Mouse (Mus musculus) liver, embryonic 12.5 days (tissue): ENCODE measurements at regions not wholly inside any gene's neighbourhood (a gene's known extent, or its start where the extent isn't known, plus 50 kb on each side); places are given as distances from the start of the nearest gene placed in this dataset.
A peak's percentile ranks its signal among the peaks of the same experiment; 100 is the strongest.

Experiments used
- ATAC-seq: fragments of 200-750 bp; cut with Nextera tagmentation; 2 replicates; pipeline ENCODE4 v1.8.0; 2017; ENCODE audit warnings: moderate number of reproducible peaks, mild to moderate bottlenecking, moderate library complexity
- H3K27ac ChIP-seq: fragments of 300-500 bp; sonication (generic); 2 replicates; pipeline ENCODE4 v1.5.1; 2016; ENCODE audit warnings: mild to moderate bottlenecking
- H3K27me3 ChIP-seq: fragments of 300-500 bp; sonication (generic); replicated peaks from 2 replicates; pipeline ENCODE4 v1.6.1; 2016; ENCODE audit warnings: mild to moderate bottlenecking, moderate library complexity
- H3K36me3 ChIP-seq: fragments of 300-500 bp; sonication (generic); 2 replicates; pipeline ENCODE4 v1.6.1; 2016; ENCODE audit warnings: mild to moderate bottlenecking, moderate library complexity
- H3K4me1 ChIP-seq: fragments of 300-500 bp; sonication (generic); 2 replicates; pipeline ENCODE4 v1.6.1; 2016
- H3K4me2 ChIP-seq: fragments of 300-500 bp; sonication (generic); 2 replicates; pipeline ENCODE4 v1.6.1; 2016; ENCODE audit warnings: mild to moderate bottlenecking, moderate library complexity
- H3K4me3 ChIP-seq: fragments of 300-500 bp; sonication (generic); 2 replicates; pipeline ENCODE4 v1.5.1; 2016; ENCODE audit warnings: mild to moderate bottlenecking, moderate library complexity
- H3K9ac ChIP-seq: fragments of 300-500 bp; sonication (generic); 2 replicates; pipeline ENCODE4 v1.6.1; 2016; ENCODE audit warnings: mild to moderate bottlenecking, moderate library complexity
- H3K9me3 ChIP-seq: fragments of 300-500 bp; sonication (generic); replicated peaks from 2 replicates; pipeline ENCODE4 v1.6.1; 2016; ENCODE audit warnings: mild to moderate bottlenecking, moderate library complexity
- WGBS: fragments of 180-500 bp; shearing (Covaris S2); methylation state at CpG from one replicate; pipeline ENCODE4 v1.1.7; 2016; ENCODE audit not compliant: insufficient replicate concordance; 5-methylcytosine and 5-hydroxymethylcytosine counted together

DNA sequence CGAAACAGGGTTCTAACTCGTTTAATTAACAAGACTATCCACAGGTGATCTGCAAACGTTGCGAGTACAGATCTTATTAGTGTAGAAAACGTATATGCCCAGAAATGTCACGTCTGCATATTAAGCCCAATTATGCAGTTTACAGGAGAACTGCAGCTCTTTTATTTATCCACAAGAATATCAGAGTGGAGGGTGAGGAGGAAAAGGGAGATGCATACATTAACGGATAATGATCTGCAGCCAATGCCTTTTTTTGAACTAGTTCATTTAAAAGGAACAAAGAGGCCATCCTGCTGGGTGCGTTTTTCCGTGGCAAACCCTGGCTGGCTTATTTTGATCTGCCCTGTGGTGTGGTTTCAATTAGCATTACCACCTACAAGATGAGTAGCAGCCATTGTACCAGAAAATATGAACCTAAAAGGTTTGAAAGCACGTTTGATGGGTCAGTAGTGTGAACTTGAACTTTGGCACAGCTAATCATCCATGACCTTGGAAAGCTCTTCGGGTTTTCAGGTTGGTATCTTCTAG lies 511.1 kb downstream of the Nyap2 start:
- H3K9ac ChIP-seq: no peak overlapping the region
- ATAC-seq: no peak
- H3K27me3 ChIP-seq: no peaks in the 10 kb centered on the region
- H3K4me1 ChIP-seq: no peaks in the 10 kb centered on the region
- no peak overlapping the region for H3K4me2 ChIP-seq
- H3K27ac ChIP-seq: no peak overlapping the region
- H3K36me3 ChIP-seq: no peaks in the 10 kb centered on the region
- H3K9me3 ChIP-seq: no peaks in the 10 kb centered on the region
- 57% methylated on average over 11 of the region's 11 CpGs for WGBS
- no peak overlapping the region for H3K4me3 ChIP-seq

- Histone ChIP-seq H3K27ac (no peak overlapping the region), H3K4me1 (no peaks in the 10 kb centered on the region), H3K4me3 (no peak overlapping the region), H3K9ac (no peak overlapping the region), H3K4me2 (no peak overlapping the region), H3K36me3 (no peaks in the 10 kb centered on the region), H3K27me3 (peaks cover 5% of the 10 kb centered on the region; the same call in 1 of the 2 replicates), H3K9me3 (no peaks in the 10 kb centered on the region)
- 70% methylated on average over 5 of the region's 5 CpGs for WGBS
- ATAC-seq: no peak
These were observed 514.9 kb downstream of the Nyap2 start for GRCm38 (mm10) chr1:81591623-81592022.

DNA sequence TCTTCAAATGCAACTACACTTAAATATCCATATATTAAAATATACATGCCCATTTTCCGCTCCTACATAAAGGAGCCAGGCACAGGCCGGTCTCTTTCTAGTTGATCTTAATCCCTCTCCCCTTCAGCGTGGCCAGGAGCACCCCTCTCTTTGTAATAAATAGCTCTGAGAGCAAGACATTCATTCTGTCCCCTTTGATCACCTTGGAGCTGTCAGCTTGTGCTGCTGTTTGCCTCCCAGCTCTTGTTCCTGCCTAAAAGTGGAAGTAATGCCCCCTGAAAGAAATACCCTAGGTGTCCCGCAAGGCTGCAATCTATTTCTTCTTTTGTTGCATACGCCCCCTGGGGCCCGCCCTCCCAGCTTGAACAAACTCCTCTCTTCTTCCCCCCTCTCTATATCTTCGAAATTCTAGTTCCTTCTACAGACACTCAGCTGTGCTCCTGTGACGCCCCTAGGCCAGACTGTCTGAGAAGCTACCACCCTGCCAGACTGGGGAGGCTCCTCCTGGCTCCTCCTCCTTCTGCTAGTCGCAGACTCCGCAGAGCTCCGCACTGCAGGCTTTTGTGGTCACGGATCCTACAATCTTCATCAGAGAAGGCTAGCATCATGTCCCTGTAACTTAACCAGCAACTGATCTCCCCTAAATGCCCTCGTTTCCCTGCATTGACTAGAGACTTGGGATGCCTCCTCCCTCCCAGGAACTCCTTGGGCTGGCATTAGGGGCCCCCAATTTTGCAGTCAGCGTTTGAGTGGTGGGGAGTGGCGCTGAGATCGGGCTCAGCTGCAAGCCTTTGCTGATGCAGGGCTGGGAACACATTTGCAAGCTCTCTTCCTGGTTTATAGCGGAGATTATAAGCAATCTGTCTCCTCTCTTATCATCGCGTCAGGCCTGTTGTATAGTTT lies 516.8 kb downstream of the Nyap2 start:
- Histone ChIP-seq H3K9me3 (no peaks in the 10 kb centered on the region), H3K36me3 (no peaks in the 10 kb centered on the region), H3K4me1 (no peaks in the 10 kb centered on the region), H3K4me2 (peak overlapping the region; percentile 32), H3K9ac (no peak overlapping the region), H3K4me3 (peak overlapping the region; percentile 15; the same call in 1 of the 2 replicates), H3K27ac (no peak overlapping the region), H3K27me3 (peaks cover 5% of the 10 kb centered on the region; the same call in 1 of the 2 replicates)
- no peak for ATAC-seq
- 11% methylated on average over 19 of the region's 19 CpGs for WGBS

DNA sequence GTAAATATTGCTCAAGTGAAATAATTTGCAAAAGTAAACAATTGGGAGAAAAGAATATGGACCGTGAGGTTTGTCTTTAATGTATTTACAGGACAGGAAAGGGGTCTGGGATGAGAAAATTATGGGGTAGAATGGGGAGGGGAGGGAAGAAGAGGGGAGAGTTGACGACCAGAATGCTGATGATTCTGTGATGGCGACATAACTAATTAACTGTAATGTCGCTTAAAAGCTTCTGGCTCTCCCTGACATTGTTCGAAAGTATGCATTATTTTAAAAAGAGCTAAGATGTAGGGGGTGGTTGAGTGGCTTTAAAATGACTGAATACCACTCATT lies 517.4 kb downstream of the Nyap2 start:
- H3K4me3 ChIP-seq: no peak overlapping the region
- H3K9me3 ChIP-seq: no peaks in the 10 kb centered on the region
- H3K4me2 ChIP-seq: no peak overlapping the region
- peaks cover 5% of the 10 kb centered on the region; the same call in 1 of the 2 replicates for H3K27me3 ChIP-seq
- H3K27ac ChIP-seq: no peak overlapping the region
- WGBS: 20% methylated on average over 5 of the region's 5 CpGs
- no peak overlapping the region for H3K9ac ChIP-seq
- no peak for ATAC-seq
- no peaks in the 10 kb centered on the region for H3K4me1 ChIP-seq
- H3K36me3 ChIP-seq: no peaks in the 10 kb centered on the region

DNA sequence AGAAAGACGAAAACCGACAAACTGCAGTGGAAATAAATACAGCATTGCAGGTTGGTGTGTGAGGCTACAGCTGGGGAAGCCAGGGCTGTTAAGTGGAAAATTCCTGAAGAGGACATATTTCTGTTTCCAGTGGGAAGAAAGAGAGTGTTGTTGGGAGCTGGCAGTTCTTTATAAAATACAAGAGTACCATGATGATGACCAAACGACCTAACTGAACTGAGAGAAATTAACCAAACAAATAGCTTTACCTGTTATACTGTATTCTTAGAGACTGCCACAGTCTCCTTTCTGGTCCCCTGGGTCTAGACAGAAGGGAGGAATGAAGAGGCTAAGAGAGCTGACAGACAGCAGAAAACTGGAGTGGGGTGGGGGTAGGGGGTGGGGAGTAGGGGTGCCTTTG lies 517.9 kb downstream of the Nyap2 start:
- Histone ChIP-seq H3K4me3 (no peak overlapping the region), H3K27me3 (peaks cover 5% of the 10 kb centered on the region; the same call in 1 of the 2 replicates), H3K4me1 (no peaks in the 10 kb centered on the region), H3K9me3 (no peaks in the 10 kb centered on the region), H3K9ac (no peak overlapping the region), H3K27ac (no peak overlapping the region), H3K36me3 (no peaks in the 10 kb centered on the region), H3K4me2 (no peak overlapping the region)
- no peak for ATAC-seq
- WGBS: 49% methylated on average over 3 of the region's 3 CpGs

GRCm38 (mm10) chr1:81608772-81609171 lies 532.0 kb downstream of the Nyap2 start:
- WGBS: 59% methylated on average over 1 of the region's 1 CpGs
- Histone ChIP-seq H3K36me3 (no peaks in the 10 kb centered on the region), H3K4me2 (no peak overlapping the region), H3K4me1 (no peaks in the 10 kb centered on the region), H3K4me3 (no peak overlapping the region), H3K9me3 (no peaks in the 10 kb centered on the region), H3K27ac (no peak overlapping the region), H3K9ac (no peak overlapping the region), H3K27me3 (no peaks in the 10 kb centered on the region)
- ATAC-seq: no peak

GRCm38 (mm10) chr1:81618880-81619279 lies 542.1 kb downstream of the Nyap2 start:
- 50% methylated on average over 2 of the region's 2 CpGs for WGBS
- Histone ChIP-seq H3K27me3 (no peaks in the 10 kb centered on the region), H3K27ac (no peak overlapping the region), H3K9ac (no peak overlapping the region), H3K4me1 (no peaks in the 10 kb centered on the region), H3K9me3 (no peaks in the 10 kb centered on the region), H3K4me3 (no peak overlapping the region), H3K4me2 (no peak overlapping the region), H3K36me3 (no peaks in the 10 kb centered on the region)
- no peak for ATAC-seq

- H3K27ac ChIP-seq: no peak overlapping the region
- H3K4me1 ChIP-seq: no peaks in the 10 kb centered on the region
- no peaks in the 10 kb centered on the region for H3K9me3 ChIP-seq
- no peak for ATAC-seq
- H3K36me3 ChIP-seq: no peaks in the 10 kb centered on the region
- WGBS: 68% methylated on average over 4 of the region's 4 CpGs
- no peak overlapping the region for H3K9ac ChIP-seq
- no peak overlapping the region for H3K4me2 ChIP-seq
- H3K27me3 ChIP-seq: no peaks in the 10 kb centered on the region
- H3K4me3 ChIP-seq: no peak overlapping the region
These were observed 547.4 kb downstream of the Nyap2 start for GRCm38 (mm10) chr1:81624141-81624540.

GRCm38 (mm10) chr1:81632704-81633103 lies 556.0 kb downstream of the Nyap2 start:
- Histone ChIP-seq H3K4me2 (no peak overlapping the region), H3K27me3 (no peaks in the 10 kb centered on the region), H3K4me1 (no peaks in the 10 kb centered on the region), H3K9ac (no peak overlapping the region), H3K27ac (no peak overlapping the region), H3K4me3 (no peak overlapping the region), H3K36me3 (no peaks in the 10 kb centered on the region), H3K9me3 (no peaks in the 10 kb centered on the region)
- no peak for ATAC-seq
- 46% methylated on average over 1 of the region's 1 CpGs for WGBS

- WGBS: 64% methylated on average over 5 of the region's 5 CpGs
- Histone ChIP-seq H3K27me3 (no peaks in the 10 kb centered on the region), H3K27ac (no peak overlapping the region), H3K9ac (no peak overlapping the region), H3K4me3 (no peak overlapping the region), H3K4me2 (no peak overlapping the region), H3K36me3 (no peaks in the 10 kb centered on the region), H3K4me1 (no peaks in the 10 kb centered on the region), H3K9me3 (no peaks in the 10 kb centered on the region)
- no peak for ATAC-seq
These were observed 560.6 kb downstream of the Nyap2 start for GRCm38 (mm10) chr1:81637357-81637756.

DNA sequence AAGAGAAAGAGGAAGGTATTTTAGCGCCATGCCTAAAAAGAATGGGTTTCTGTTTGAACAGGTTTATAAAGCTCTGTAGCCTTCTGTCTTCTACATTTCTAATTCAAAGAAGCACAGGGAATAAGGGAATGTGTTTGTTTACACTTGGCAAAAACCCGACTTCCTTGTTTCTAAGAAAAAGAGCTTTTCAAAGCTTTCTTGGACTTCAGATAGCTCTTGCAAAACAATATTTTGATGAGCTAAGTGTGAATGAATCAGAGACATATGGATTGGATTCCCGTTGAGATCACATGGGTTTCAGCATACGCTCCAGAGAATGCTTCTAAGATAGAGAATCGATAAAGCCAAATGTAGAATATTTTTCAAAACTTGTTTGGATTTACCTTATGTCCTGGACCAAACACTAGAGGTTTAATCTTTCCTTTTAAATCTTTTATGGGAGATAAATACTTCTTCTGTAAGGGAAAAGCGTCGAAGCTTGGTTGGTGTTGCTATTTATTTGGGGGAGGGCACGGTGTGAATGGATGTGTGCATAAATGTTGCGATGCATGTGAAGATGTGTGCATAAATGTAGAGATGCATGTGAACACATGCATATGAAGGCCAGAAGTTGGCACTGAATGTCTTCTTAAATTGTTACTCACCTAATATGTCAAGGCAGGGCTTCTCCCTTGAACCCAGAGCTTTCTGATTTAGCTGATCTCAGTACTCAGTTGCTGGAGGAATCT lies 576.4 kb downstream of the Nyap2 start:
- no peaks in the 10 kb centered on the region for H3K36me3 ChIP-seq
- H3K9ac ChIP-seq: no peak overlapping the region
- no peak overlapping the region for H3K4me2 ChIP-seq
- no peaks in the 10 kb centered on the region for H3K9me3 ChIP-seq
- 70% methylated on average over 9 of the region's 9 CpGs for WGBS
- H3K27ac ChIP-seq: no peak overlapping the region
- ATAC-seq: no peak
- no peaks in the 10 kb centered on the region for H3K4me1 ChIP-seq
- H3K27me3 ChIP-seq: no peaks in the 10 kb centered on the region
- H3K4me3 ChIP-seq: no peak overlapping the region

DNA sequence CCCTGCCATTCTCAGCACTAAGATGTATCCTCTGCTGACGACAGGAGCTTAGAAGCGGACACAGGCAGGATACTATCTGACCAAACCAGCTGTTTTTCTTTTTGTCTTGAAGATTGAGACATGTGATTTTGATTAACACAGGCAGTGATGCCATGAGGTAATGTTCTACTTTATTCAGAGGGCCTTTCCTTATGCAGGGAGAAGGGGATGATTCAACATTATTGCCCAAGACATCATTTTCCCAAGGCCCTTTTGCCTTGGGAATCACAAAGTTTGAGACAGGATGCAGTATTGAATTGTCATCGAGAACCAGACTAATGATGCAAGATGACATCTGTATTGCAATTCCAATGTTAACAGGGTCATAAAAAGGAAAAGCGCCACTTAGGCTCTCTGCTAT lies 571.7 kb upstream of the Gm9747 start:
- no peak for ATAC-seq
- Histone ChIP-seq H3K27me3 (no peaks in the 10 kb centered on the region), H3K27ac (no peak overlapping the region)

More for the DNA sequence above, 571.7 kb upstream of the Gm9747 start:
- H3K4me3 ChIP-seq: no peak overlapping the region
- WGBS: 63% methylated on average over 4 of the region's 4 CpGs
- no peaks in the 10 kb centered on the region for H3K36me3 ChIP-seq
- H3K9ac ChIP-seq: no peak overlapping the region
- no peaks in the 10 kb centered on the region for H3K9me3 ChIP-seq
- H3K4me2 ChIP-seq: no peak overlapping the region
- H3K4me1 ChIP-seq: no peaks in the 10 kb centered on the region
